Mouse (Mus musculus): Measurements from ENCODE around the gene Lsm4. TPM values are rescaled to one million over a fixed set of nuclear protein-coding genes. Genes with fewer than 3 reads are reported as not detected.

Gene Lsm4
- total RNA-seq, 2 experiments from 2014 or later: 67.8 to 71.7 TPM

DNA sequence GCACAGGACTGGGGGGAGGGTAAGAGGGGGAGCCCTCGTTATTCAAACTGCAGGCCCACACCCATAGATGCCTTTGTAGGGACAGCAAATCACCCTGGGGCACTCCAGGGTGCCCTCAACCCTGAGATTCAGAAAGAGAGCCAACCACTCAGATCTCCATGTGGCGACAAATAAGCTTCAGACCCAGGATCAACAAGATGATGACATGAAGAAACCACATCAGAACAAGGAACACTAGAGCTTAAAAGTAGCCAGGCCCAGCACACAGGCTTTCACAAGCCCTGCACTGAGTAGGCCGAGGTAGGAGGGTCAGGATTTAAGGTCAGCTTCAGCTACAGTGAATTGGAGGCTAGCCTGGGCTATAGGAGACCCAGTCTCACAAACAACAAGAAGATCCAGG is 24.1 kb upstream of the Lsm4 start:
- DNase-seq (ENCODE audit: low spot score in 2 of 2): no peak

DNA sequence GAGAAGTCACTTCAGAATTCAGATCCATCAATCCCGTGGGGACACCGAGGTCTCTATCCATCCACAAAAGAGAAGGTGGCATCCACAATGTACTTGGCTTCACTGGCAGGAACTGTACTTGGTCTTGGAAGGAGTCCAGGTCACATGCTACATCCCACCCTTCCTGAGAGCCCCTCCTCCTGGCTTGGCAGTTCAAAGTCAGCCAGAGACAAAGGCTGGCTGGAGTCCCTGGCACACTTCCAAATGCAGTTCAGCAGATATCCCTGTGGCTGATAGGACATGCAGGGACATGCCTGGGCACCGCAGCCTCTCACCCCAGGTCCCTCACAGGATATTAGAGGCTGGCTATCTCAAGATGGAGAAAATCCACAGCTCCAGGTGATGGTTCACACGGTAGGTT is 23.7 kb upstream of the Lsm4 start:
- DNase-seq (ENCODE audit: low spot score in 2 of 2): peak in 1 of 2 experiments; percentile 67

DNA sequence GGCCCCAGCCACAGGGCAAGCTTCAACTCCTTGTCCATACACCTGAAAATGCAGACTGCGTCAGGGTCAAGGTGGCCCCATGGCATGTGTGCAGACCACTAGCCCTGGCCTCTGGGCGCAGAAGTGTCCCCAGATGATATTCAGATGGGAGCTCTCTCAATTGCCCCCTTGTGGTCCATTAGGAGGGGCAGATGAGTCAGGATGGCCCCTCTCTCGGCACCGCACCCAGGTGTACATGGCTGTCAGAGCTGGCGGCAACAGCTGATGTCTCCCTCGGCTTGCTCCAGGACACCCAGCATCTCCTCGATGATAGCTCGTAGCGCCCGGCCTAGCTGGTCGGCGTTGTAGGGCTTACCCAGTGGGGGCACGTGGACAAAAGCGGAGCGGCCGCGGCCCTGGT is 22.7 kb upstream of the Lsm4 start:
- DNase-seq (ENCODE audit: low spot score in 2 of 2): no peak

DNA sequence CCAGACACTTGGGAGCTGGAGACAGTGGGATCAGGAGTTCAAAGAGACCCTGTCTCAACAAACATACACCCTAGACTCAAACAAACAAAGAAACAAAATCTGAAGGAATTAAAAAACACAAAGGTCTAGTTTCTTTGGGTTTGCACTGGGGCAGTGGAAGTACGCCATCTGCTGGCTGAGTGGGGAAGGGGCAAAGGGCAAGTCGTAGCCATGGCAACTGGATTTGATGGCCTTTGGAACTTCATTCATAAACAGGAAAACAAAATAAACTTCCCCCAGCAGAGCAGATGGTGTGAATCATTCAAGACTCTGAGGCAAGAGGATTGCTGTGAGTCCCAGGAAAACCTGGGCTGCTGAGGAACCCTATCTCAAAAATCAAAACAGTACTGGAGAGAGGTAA is 19.8 kb upstream of the Lsm4 start:
- DNase-seq (ENCODE audit: low spot score in 2 of 2): peak in 1 of 2 experiments; percentile 41

DNA sequence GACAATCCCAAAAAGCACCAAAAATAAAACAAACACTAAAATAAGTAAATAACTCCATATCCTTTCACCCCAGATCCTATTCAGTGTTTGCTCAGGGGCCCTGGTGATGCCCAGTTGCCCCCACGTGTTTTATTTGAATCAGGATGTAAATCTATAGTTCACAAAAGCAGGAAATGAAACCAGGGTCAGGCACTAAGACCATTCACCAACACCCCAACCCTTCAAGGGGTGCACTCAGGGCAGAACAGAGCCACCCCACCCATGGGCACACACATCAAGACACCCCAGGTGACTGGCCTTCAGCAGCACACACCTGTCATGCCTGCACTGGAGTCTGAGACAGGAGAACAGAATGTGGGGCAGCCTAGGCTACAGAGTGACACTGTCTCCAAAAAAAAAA is 18.9 kb upstream of the Lsm4 start:
- no peak for DNase-seq (ENCODE audit: low spot score in 2 of 2)

DNA sequence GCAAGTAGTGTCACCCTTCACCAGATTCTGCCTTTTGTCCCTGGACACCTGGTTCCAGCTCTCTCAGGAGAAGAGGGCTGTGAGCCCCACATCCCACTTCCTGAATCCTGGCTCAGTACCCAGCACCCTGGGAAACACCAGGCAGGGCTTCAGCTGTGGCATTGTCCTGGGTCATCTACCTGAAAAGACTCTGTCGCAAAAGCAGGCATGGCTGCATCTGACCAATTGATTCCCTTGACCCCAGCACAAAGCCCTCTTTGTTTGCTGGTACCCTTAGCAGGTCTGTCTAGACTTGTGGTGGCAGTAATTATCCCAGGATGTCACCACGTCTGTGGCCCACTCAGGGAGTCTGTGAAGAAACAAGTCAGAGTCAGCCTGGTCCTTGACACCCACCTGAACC is 17.6 kb upstream of the Lsm4 start:
- DNase-seq (ENCODE audit: low spot score in 2 of 2): no peak

DNA sequence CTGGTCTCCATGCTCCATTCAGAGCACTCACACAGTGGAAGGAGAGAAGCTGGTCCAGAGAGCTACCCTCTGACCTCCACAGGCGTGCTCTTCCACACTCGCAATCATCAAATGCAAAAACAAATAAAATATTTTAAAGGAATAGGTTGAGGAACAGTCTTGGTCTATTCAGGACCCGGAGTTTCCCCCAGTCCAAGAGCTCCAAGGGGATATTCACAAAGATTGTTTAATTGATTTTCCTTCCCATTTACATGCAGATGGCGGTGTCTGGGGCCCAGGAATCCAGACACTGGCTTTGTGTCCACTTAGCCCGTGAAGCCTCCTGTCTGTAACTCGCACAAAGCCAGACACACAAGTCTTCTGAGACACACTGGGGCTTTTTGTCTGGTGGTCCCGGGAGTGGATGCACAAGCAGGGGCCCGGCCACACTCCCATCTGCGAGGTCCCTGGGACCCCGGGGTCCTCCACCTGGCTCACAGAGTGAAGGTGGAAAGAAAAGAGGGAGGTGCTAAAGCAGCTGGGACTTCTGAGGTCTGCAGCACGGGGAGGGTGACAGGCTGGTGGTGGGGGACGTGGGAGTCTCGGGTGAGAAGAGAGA is 16.8 kb upstream of the Lsm4 start:
- peak in 1 of 2 experiments; percentile 38 for DNase-seq (ENCODE audit: low spot score in 2 of 2)

DNA sequence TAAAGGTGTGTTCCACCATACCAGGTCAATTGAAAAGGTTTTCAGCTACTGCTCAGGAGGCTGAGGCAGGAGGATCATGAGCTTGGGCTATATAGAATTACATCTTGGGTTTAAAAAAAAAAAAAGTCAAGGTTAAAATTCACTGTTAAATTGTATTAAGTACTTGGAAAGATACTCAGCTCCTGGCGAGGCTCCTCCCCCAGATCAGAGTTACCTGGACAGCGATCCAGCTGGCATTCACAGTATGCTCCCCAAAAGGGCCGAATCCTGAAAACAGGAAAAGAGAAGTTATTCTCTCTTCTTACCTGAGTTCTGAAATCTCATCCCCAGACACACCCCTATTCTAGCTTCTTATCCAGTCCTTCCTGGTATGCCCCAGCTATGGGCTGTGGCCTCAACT is 15.8 kb upstream of the Lsm4 start:
- DNase-seq (ENCODE audit: low spot score in 2 of 2): no peak

DNA sequence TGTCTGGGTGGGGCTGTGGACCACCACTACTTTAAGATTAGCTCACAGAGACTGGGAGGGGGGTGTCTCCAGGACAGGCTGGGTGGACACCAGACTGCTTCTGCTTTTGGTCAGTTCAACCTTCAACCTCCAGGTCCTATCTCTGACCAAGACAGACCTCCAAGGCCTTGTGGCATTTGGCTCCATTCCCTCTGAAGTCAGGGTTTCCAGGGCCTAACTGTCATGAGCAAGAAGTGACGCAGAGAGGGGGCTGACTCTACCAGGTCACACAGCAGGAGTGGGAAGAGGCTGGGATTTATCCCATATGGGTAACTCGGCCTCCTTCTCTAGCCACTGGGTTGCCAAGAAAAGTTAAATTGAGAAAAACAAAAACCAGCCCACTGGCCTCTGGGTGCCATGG is 15.3 kb upstream of the Lsm4 start:
- no peak for DNase-seq (ENCODE audit: low spot score in 2 of 2)

DNA sequence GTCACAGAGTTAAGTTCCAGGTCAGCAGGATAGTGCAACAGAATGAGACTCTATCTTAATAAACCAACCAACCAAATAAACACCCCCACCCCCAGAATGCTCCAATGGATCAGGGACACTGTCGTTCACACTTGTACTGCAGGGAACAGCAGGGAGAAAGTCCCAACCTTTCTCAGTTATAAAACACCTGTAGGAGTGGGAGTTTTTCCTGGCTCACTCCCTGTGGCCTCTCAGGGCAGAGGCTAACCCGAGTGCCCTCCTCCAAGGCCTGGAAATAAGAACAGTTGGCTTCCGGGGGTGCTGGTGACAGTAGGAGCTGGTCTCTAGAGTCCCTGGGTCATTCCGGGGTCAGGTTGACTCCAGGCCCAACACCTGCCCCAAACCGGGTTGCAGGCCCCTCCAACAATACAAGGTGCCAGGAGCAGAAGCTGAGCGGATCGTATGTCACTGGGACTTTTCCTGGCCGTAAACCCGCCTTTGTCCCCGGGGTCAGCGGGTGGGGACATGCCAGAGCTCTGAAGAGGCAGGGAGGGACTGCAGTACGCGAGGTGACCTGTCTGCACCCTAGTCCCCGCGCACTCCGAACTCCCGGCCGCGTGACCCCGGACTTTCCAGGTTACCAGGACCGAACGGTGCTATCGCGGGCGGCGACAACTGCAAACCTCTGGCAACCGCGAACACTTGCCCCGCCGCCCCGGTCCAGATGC is 14.0 kb upstream of the Lsm4 start:
- no peak for DNase-seq (ENCODE audit: low spot score in 2 of 2)

DNA sequence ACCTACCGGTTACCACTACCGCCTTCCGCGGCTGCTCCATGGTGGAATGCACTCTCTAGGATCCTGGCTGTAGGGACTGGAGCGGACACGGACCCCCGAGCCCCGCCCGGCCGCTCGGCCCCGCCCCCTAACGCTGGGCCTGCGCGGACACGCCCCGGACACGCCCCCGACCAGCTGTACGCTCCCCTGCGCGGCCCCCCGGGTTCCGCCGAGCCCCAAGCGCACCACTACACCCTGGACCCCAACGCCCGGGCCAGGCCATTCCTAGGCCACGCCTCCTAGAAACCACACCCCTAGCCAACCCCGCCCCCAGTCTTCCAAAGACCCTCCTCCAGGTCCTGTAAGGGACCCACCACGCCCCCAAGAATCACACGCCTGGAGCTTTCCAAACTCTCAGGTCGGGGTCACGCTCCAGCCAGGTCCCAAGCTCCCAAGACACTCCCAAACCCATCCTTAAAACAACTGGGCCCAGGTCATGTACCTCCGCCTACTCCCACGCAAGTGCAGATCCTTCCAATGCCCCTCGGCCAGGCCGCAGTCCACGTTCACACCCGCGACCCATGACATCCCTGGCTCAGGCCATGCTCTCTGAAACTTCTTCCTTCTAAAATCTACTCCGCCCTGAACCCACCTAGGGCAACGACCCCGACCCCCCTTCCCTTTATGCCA is 13.3 kb upstream of the Lsm4 start:
- peak; percentile 61 to 82 for DNase-seq (ENCODE audit: low spot score in 2 of 2)

DNA sequence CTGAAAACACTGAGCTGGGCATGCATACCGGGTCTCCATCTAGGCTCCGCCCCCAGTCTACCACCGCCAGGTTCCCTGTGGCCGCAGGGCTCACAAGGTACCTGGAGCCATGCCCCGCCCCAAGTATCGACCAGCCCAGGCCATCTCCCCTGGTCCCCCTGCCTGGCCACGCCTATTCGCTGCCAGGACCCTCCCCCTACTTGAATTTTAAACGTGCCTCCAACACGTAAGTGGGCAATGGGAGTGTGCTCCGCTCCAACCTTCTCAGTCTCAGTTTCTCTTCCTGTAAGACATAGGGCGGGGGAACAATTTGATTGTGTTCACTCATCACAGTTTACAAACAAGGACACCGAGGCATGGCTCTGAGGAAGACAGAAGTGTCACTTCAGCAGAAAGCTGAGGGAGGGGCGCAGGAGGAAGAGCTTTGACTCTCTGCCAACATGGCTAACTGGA is 12.7 kb upstream of the Lsm4 start, which contains the start of gene Pgpep1:
TSS of gene Pgpep1 (minus strand) at position 116 of the 453 bp plus-strand sequence.
- DNase-seq (ENCODE audit: low spot score in 2 of 2): no peak

DNA sequence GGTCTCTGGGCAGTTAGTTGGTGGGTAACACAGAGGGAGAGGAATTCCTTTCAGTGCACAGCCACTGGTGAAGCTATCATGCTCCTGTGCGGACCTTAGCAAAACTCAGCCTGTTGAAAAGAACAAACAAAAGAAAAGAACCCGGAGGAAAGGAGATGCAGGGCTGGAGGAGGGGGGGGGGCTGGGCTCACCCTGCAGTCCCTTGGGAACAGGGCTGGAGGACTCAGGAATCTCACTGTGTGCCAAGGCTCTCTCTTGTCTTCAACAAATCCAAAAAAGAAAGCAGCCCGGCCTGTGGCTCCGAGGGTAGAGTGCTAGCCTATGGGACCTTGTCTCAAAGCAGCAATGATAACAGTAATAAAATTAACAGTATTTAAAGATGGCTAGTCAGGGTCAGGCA is 9.4 kb upstream of the Lsm4 start:
- DNase-seq (ENCODE audit: low spot score in 2 of 2): no peak

DNA sequence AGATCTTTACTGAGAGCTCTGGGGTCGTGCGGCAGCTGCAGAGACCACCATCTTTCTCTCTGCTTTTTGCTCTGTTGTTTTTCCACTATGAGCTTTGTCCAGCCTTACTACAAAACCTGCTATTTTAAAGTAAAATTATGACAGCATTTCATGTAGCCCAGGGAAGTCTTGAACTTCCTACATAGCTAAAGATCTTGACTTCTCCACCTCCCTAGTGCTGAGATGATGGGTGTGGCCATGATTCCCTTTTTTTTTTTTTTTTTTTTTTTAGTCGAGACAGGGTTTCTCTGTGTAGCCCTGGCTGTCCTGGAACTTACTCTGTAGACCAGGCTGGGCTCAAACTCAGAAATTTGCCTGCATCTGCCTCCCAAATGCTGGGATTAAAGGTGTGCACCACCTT is 8.4 kb upstream of the Lsm4 start:
- no peak for DNase-seq (ENCODE audit: low spot score in 2 of 2)

DNA sequence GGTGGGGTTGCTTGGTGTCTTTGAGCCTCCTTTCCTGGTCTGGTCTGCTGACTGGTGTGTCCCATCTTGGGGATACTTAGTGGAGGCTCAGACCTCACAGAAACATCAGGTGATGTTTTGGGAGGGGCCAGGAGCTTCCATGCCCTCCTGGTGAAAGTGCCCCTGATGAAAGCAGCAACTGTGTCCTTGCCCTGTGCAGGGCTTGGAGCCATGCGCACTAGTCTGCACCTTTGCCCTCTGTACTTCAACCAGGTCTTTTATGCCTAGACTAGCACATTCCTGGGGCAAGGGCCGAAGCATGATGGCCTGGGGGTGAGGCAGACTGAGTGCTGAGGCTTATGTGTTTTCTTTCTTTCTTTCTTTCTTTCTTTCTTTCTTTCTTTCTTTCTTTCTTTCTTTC is 7.4 kb upstream of the Lsm4 start:
- DNase-seq (ENCODE audit: low spot score in 2 of 2): no peak

DNA sequence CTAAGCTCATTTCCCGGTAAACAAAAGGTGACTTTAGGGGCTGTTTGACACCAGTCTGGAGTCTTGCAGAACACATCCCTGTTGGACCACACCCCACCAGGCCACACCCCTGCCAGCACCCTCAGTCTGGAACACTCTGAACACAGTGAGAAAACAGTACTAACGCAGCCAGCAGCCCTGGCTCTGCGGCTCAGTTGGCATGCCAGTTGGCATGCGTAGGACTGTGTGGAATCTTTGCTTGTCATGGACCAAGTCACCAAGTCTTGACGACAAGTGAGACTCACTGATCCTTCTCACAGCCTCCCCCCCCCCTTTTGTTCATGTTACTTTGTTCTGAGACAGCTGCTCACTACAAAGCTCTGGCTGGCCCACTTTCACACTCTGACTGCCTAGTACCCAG is 6.0 kb upstream of the Lsm4 start:
- DNase-seq (ENCODE audit: low spot score in 2 of 2): peak in 1 of 2 experiments; percentile 77

DNA sequence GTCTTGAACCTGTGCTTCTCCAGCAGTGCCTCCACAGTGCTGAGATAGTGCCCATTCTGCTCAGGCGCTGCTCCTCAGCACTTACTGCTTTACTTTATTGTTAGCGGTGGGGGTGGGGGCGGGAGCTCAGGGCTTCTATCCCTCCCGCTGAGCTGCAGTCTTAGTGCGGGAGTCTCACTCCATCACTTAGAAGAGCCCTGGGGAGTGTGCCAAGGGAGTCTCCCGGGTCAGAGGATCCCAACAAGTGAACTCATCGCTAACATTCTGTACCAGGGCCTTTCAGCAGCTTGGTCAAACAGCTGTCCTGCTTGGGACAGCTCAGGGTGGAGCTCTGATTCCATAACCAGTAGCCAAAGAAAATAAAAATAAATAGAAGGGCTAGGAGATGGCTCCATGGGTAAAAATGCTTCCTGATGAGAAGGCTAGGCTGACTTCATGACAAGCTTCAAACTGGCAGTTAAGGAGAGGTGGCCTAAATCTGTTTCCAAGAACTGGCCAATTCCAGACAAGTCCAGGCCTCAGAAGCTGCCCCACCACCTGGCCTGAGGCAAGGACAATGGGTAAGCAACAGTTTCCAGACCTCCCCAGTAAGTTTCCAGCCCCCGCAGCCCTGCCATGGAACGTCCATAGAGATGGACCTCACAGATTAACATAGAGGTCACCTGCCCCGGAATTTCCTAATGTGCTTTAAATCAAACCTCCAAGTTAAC is 1.3 kb upstream of the Lsm4 start:
- no peak for DNase-seq (ENCODE audit: low spot score in 2 of 2)

DNA sequence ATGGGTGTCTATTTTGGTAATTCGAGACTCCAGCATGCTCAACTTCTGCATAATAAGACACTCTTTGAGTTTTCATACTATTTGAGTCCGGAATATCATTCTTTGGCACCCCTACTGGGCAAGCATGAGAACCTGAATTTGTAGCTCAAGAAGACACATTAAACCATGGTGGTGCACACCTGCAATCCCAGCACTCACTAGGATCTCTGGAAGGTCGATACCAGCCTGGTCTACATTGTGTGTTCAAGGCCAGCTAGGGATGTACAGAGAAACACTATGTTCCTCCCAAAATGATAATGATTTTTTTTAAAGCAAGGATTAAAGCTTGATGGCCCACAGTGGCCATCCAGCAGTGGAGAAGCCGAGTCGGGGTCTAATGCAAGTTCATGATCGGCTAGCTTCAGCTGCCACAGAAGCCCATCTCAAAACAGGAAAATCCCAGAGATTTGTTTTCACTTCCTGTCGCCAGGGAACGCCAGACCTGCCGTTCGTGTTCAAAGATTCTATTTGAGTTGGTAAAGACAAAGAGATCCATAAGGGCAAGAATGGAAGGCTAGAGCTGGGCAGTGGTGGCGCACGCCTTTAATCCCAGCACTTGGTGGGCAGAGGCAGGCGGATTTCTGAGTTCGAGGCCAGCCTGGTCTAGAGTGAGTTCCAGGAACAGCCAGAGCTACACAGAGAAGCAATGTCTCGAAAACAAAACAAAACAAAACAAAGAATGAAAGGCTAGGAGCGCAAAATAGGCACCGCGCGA is 546 bp upstream of the Lsm4 start:
- no peak for DNase-seq (ENCODE audit: low spot score in 2 of 2)

DNA sequence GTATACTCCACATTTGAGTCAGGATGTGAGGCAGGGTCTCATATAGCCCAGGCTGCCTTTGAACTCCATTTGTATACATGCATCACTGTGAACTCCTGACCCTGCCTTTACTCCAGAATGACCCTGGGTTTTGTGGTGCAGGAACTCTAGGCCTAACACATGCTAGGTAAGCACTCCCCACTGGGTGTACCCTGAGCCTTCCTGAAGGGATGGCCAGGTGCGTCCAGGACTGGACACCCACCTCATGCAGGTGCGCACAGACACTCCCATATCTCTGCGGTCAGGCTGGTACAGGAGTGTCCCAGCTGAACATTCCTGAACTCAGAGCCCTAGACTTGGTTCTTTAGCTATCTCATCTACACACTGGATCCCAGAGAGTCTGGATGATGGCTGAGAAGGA is 1.1 kb downstream of the Lsm4 start:
- no peak for DNase-seq (ENCODE audit: low spot score in 2 of 2)

DNA sequence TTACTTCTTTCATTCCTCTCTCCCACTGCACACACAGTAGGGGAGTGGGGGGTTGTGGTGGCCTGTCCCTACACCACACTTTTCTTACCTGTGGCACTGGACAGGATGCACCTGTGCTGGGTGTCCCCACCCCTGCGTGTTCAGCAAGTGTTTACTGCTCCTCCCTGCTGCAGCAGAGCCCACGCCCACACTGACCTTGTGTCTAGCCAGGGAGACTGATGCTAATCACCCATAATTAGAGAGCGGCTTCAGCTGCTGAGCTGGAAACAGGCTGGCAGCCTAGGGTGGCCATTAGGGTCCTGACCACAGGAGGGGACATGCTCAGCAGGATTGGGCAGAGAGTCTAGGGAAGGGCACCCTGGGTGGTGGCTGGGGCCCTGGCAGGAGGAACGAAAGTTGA is 1.7 kb downstream of the Lsm4 start:
- DNase-seq (ENCODE audit: low spot score in 2 of 2): no peak

DNA sequence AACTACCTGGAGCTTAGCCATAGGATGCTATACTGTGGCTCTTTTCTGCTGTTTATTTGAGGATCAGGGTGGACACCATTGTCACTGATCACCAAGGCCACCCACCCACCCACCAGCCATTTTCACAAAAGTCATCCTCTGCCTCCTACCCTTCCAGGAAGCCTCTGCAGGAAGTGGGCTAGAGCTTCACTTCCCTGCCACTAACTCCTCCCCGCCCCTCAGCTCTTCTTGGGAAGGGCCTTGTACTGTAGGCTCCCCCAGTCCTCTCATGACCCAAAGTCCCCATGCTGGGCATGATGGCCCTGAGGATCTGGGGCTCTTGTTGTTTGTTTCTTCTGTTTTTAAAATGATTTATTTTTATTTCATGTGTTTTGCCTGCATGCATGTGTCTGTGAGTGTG is 2.3 kb downstream of the Lsm4 start:
- no peak for DNase-seq (ENCODE audit: low spot score in 2 of 2)
